Mouse (Mus musculus) brain, adult 10 weeks (tissue): ENCODE measurements around the gene Endog. TPM values are rescaled to one million over a fixed set of nuclear protein-coding genes. Genes with fewer than 3 reads are reported as not detected.

Experiments
- polyA plus RNA-seq: library from polyadenylated mRNA; stranded (reverse); fragments of 350-450 nt; fragmentation: Illumina TruSeq; extraction: RNeasy Lipid Tissue Mini Kit (QIAGEN cat#74804); gene quantifications from one replicate; pipeline ENCODE4 v1.2.3, GENCODE M21; 2015; ENCODE audit warnings: low read depth, low replicate concordance

The Endog gene
- polyA plus RNA-seq: 23.6 TPM

DNA sequence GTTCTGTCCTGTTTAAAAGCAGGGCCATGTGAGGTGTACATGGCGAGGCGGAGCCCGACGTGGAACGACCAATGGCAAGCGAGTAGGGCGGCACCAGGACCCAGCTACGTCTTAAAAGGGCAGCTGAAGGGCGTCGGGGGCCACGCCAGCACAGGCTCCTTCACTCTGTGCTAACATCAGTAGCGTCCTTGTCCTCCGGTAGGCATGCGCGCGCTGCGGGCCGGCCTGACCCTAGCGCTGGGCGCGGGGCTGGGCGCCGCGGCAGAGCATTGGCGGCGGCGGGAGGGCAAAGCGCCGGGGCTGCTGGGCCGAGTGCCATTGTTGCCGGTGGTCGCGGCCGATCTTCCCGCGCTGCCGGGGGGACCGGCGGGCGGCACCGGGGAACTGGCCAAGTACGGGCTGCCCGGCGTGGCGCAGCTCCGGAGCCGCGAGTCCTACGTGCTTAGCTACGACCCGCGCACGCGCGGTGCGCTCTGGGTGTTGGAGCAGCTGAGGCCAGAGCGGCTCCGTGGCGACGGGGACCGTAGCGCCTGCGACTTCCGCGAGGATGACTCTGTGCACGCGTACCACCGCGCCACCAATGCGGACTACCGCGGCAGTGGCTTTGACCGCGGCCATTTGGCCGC is at the start of gene Endog:
TSS of gene Endog (plus strand) at position 123 of the 626 bp plus-strand sequence.

GRCm38 (mm10) chr2:30124472-30125274 is 46.6 kb upstream of the Endog start, which contains the start of gene Zer1:
Gene Zer1, minus strand, starts transcription at chr2:30124585.

GRCm38 (mm10) chr2:30133613-30134377 is 37.5 kb upstream of the Endog start, which contains the start of gene Tbc1d13:
Gene Tbc1d13, plus strand, starts transcription at chr2:30133746.

GRCm38 (mm10) chr2:30177700-30178675 is 6.7 kb downstream of the Endog start, which contains the start of gene Spout1:
Gene Spout1, minus strand, starts transcription at chr2:30178459.

DNA sequence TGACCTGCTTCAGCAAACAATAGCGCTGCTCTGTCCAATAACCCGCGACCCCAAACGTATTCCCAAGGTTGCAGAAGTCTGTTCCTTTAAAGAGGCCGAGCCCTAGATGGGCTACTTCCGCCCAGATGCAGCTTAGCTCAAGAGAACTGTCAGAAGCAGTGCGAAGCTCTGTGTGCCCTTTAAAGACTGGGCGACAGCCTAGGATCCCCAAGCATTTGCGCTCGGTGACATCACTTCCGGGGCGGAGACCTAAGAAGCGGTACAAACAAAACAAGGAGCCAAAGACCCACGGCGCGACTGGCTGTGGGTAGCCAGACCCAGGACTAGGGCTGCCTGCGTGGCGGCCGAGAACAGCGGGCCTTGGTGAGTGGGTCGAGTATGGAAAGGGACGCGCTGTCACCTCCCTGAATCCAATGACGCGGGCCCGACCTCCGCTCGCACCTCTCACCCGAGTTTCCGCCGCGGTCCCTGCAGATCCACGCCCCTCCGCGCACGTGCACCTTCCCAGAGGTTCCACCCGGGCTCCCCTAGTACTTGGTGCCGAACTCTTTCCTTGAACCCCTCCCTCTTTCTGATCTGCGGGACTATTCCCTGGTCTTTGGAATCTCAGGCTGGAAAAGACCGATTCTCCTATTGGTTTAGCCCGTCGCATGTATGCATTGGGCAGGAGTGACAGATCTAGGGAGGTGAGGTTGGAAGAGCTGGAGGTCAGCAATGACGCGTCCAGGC is 34.5 kb downstream of the Endog start, which contains the start of gene Kyat1:
TSS of gene Kyat1 (minus strand) at position 219 of the 729 bp plus-strand sequence.

Other genes with a start within 250 kb of the Endog start
- gene Gle1, start 236.1 kb upstream of the Endog start, polyA plus RNA-seq: 46.6 TPM
- 440 TPM for gene Sptan1, start 205.9 kb upstream of the Endog start, polyA plus RNA-seq
- 38.2 TPM for gene Wdr34, start 122.6 kb upstream of the Endog start, polyA plus RNA-seq
- gene Set, start 114.1 kb upstream of the Endog start, polyA plus RNA-seq: 242 TPM
- 1.4 TPM for gene Pkn3, start 93.8 kb upstream of the Endog start, polyA plus RNA-seq
- 7.5 TPM for gene Zdhhc12, start 77.8 kb upstream of the Endog start, polyA plus RNA-seq
- gene Zer1, start 46.9 kb upstream of the Endog start, polyA plus RNA-seq: 100 TPM
- 34.8 TPM for gene Tbc1d13, start 37.7 kb upstream of the Endog start, polyA plus RNA-seq
- 42.4 TPM for gene Spout1, start 7.0 kb downstream of the Endog start, polyA plus RNA-seq
- 15.7 TPM for gene Kyat1, start 34.4 kb downstream of the Endog start, polyA plus RNA-seq
- 21.0 TPM for gene Lrrc8a, start 66.2 kb downstream of the Endog start, polyA plus RNA-seq
- gene Gm28035, start 69.1 kb downstream of the Endog start, polyA plus RNA-seq: 4.9 TPM
- 26.0 TPM for gene Phyhd1, start 94.7 kb downstream of the Endog start, polyA plus RNA-seq
- not detected for gene Gm28038, start 109.5 kb downstream of the Endog start, polyA plus RNA-seq
- gene Dolk, start 114.8 kb downstream of the Endog start, polyA plus RNA-seq: 21.6 TPM
- gene Nup188, start 114.9 kb downstream of the Endog start, polyA plus RNA-seq: 8.6 TPM
- 272 TPM for gene Sh3glb2, start 187.8 kb downstream of the Endog start, polyA plus RNA-seq
- 62.1 TPM for gene Miga2, start 192.7 kb downstream of the Endog start, polyA plus RNA-seq
- gene Dolpp1, start 220.8 kb downstream of the Endog start, polyA plus RNA-seq: 20.7 TPM
- gene Crat, start 244.3 kb downstream of the Endog start, polyA plus RNA-seq: 31.3 TPM
- 190 TPM for gene Ptpa, start 244.5 kb downstream of the Endog start, polyA plus RNA-seq